Mouse (Mus musculus) heart, postnatal 0 days (tissue): ENCODE data around the gene Kctd15.

Source experiments
- CTCF ChIP-seq: IDR thresholded peaks from 2 replicates; pipeline ENCODE4 v1.5.1; 2016; ENCODE audit warnings: antibody characterized with exemption, control low read depth, low read depth
- EP300 ChIP-seq: IDR thresholded peaks from 2 replicates; pipeline ENCODE4 v1.6.1; 2016; ENCODE audit warnings: antibody characterized with exemption, low read depth

DNA sequence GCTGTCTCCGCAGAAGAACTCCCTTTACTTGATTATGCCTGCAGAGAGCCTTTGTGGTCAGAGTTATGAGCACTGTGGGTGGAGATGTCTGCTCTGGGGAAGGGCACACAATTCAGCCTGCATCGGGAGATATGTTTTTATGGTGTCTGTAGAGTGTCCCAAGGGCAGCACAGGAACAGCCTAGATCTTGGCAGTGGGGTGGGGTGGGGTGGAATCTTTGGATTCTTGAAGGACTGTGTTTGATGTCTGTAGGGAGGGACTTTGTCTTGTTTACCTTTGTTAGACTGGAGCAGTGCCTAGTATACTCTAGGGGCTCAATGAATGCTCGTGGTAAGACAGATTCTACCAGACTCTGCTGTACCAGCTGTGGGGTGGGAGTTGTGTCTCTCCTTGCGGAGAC is 28.6 kb upstream of the Kctd15 start:
- TF ChIP-seq CTCF: no peak
- no peak for TF ChIP-seq EP300
